Comparison of ENCODE assay signal across 11 mouse cellular contexts in genomic region chr6:88742286-88743011, GRCm38 (mm10). TPM values are rescaled to one million over a fixed set of nuclear protein-coding genes. Genes with fewer than 3 reads are reported as not detected.
A peak's percentile ranks its signal among the peaks of the same experiment; 100 is the strongest.
DNase-seq lines count a peak whose midpoint lies in the region; ATAC-seq and TF ChIP-seq lines count a peak whose summit lies in the region.
"Had no signal": no experiment of that assay in that cellular context is flagged by ENCODE, and none has a peak within 500 bp of the region (broad histone marks: within the 10 kb centered on the region; RNA-seq: fewer than 3 reads in every experiment).

No protein-coding gene starts in this region.

- H3K4me2 ChIP-seq in hindbrain, embryonic 13.5 days: no peak overlapping the region
- H3K4me2 ChIP-seq in hindbrain, postnatal 0 days (ENCODE audit: low read depth, low read length): no peak overlapping the region
- no peak overlapping the region for H3K4me2 ChIP-seq in forebrain, embryonic 16.5 days (ENCODE audit: low read length)
- no peak overlapping the region for H3K4me2 ChIP-seq in liver, embryonic 16.5 days (ENCODE audit: low read depth, low read length)

- peak overlapping the region; percentile 35 for H3K27ac ChIP-seq in hindbrain, embryonic 13.5 days
- no peak overlapping the region for H3K27ac ChIP-seq in hindbrain, postnatal 0 days
- H3K27ac ChIP-seq in forebrain, embryonic 16.5 days (ENCODE audit: low read length): peak overlapping the region; percentile 63; the same call in 1 of the 2 replicates
- H3K27ac ChIP-seq in liver, embryonic 16.5 days (ENCODE audit: low read length): peak overlapping the region; percentile 8; the same call in 1 of the 2 replicates
- H3K27ac ChIP-seq: heart, embryonic 10.5 days had no signal

- WGBS in hindbrain, embryonic 13.5 days: 74% methylated on average over 9 of the region's 9 CpGs
- 65% methylated on average over 9 of the region's 9 CpGs for WGBS in hindbrain, postnatal 0 days
- 72% methylated on average over 9 of the region's 9 CpGs for WGBS in forebrain, embryonic 16.5 days
- 66% methylated on average over 9 of the region's 9 CpGs for WGBS in liver, embryonic 16.5 days (ENCODE audit: insufficient replicate concordance)

- ATAC-seq in hindbrain, embryonic 13.5 days (ENCODE audit: low FRiP score): no peak
- no peak for ATAC-seq in hindbrain, postnatal 0 days
- no peak for ATAC-seq in forebrain, embryonic 16.5 days
- ATAC-seq in liver, embryonic 16.5 days (ENCODE audit: low read depth): no peak

- no peaks in the 10 kb centered on the region for H3K36me3 ChIP-seq in hindbrain, embryonic 13.5 days
- H3K36me3 ChIP-seq in hindbrain, postnatal 0 days (ENCODE audit: insufficient read depth, low read length): no peaks in the 10 kb centered on the region
- H3K36me3 ChIP-seq in forebrain, embryonic 16.5 days (ENCODE audit: control insufficient read depth, insufficient read depth): no peaks in the 10 kb centered on the region
- peaks cover 8% of the 10 kb centered on the region for H3K36me3 ChIP-seq in liver, embryonic 16.5 days (ENCODE audit: control insufficient read depth, insufficient read depth)
- H3K36me3 ChIP-seq: G1E; heart, embryonic 10.5 days had no signal

- no peaks in the 10 kb centered on the region for H3K9me3 ChIP-seq in hindbrain, embryonic 13.5 days
- H3K9me3 ChIP-seq in hindbrain, postnatal 0 days (ENCODE audit: low read length): no peaks in the 10 kb centered on the region
- no peaks in the 10 kb centered on the region for H3K9me3 ChIP-seq in forebrain, embryonic 16.5 days (ENCODE audit: control insufficient read depth, low read length)
- no peaks in the 10 kb centered on the region for H3K9me3 ChIP-seq in liver, embryonic 16.5 days (replicated peaks; ENCODE audit: control insufficient read depth, low read length)
- H3K9me3 ChIP-seq: G1E; heart, embryonic 10.5 days had no signal

- TF ChIP-seq CTCF in hindbrain, postnatal 0 days (IDR thresholded peaks at IDR 0.05; ENCODE audit: low read depth): no peak

- H3K9ac ChIP-seq in hindbrain, embryonic 13.5 days: no peak overlapping the region
- no peak overlapping the region for H3K9ac ChIP-seq in hindbrain, postnatal 0 days (replicated peaks; ENCODE audit: low read length)
- no peak overlapping the region for H3K9ac ChIP-seq in forebrain, embryonic 16.5 days (replicated peaks; ENCODE audit: low read depth, low read length)
- peak overlapping the region; percentile 10; the same call in 1 of the 2 replicates for H3K9ac ChIP-seq in liver, embryonic 16.5 days (ENCODE audit: low read depth, low read length)

- H3K4me1 ChIP-seq in hindbrain, embryonic 13.5 days (replicated peaks): peaks cover 34% of the 10 kb centered on the region
- H3K4me1 ChIP-seq in hindbrain, postnatal 0 days (ENCODE audit: insufficient read depth, low read length): peaks cover 24% of the 10 kb centered on the region; the same call in 1 of the 2 replicates
- H3K4me1 ChIP-seq in forebrain, embryonic 16.5 days (replicated peaks; ENCODE audit: control insufficient read depth, insufficient read depth, low read length): peaks cover 20% of the 10 kb centered on the region
- peaks cover 49% of the 10 kb centered on the region for H3K4me1 ChIP-seq in liver, embryonic 16.5 days (ENCODE audit: control insufficient read depth, low read depth, low read length)

- DNase-seq in cerebellum, adult 11-12 months: peak; percentile 66
- no peak for DNase-seq in cerebellum, adult 8-10 months
- no peak for DNase-seq in hindbrain, postnatal 0 days (ENCODE audit: low spot score)
- no peak for DNase-seq in spleen, postnatal 10 days (ENCODE audit: low spot score in 2 of 2)
- no peak for DNase-seq in right cerebral cortex, postnatal 4 days
- DNase-seq: lung, postnatal 36 days had no signal

- H3K27me3 ChIP-seq in hindbrain, embryonic 13.5 days: no peaks in the 10 kb centered on the region
- no peaks in the 10 kb centered on the region for H3K27me3 ChIP-seq in hindbrain, postnatal 0 days (ENCODE audit: insufficient read depth, low read length)
- no peaks in the 10 kb centered on the region for H3K27me3 ChIP-seq in forebrain, embryonic 16.5 days (replicated peaks; ENCODE audit: control insufficient read depth, insufficient read depth, low read length)
- no peaks in the 10 kb centered on the region for H3K27me3 ChIP-seq in liver, embryonic 16.5 days (ENCODE audit: control insufficient read depth, insufficient read depth, low read depth, low read length)

- H3K4me3 ChIP-seq in hindbrain, embryonic 13.5 days: no peak overlapping the region
- H3K4me3 ChIP-seq in hindbrain, postnatal 0 days (ENCODE audit: low read length): no peak overlapping the region
- H3K4me3 ChIP-seq in forebrain, embryonic 16.5 days (replicated peaks; ENCODE audit: low read length): no peak overlapping the region
- no peak overlapping the region for H3K4me3 ChIP-seq in liver, embryonic 16.5 days (ENCODE audit: low read depth, low read length)
- H3K4me3 ChIP-seq: heart, embryonic 10.5 days had no signal

RNA-seq across cellular contexts. Expression of gene Mgll, which starts 18.2 kb away (rescaled TPM):
- polyA plus RNA-seq in hindbrain, embryonic 13.5 days (2015; fragmentation: Nextera tagmentation; extraction: Ambion mirVana): 19.7 and 21.3 TPM in 2 replicates
- 105 and 126 TPM in 2 replicates for total RNA-seq in hindbrain, postnatal 0 days (2014; rRNA removed)
- 148 and 158 TPM in 2 replicates for polyA plus RNA-seq in hindbrain, postnatal 0 days (2015; fragmentation: Nextera tagmentation; extraction: Ambion mirVana)
- 23.3 and 35.2 TPM in 2 replicates for polyA plus RNA-seq in forebrain, embryonic 16.5 days (2015; fragmentation: Nextera tagmentation; extraction: Ambion mirVana)
- polyA plus RNA-seq in liver, embryonic 16.5 days (2015; fragmentation: Nextera tagmentation; extraction: Ambion mirVana): 62.3 and 62.4 TPM in 2 replicates
